Mouse (Mus musculus) kidney, embryonic 14.5 days (tissue): ENCODE results near the gene Iqgap2. TPM values are rescaled to one million over a fixed set of nuclear protein-coding genes. Genes with fewer than 3 reads are reported as not detected.

Source experiments
- ATAC-seq: fragments of 200-750 bp; cut with Nextera tagmentation; 2 replicates; pipeline ENCODE4 v1.8.0; 2017; ENCODE audit warnings: moderate number of reproducible peaks, mild to moderate bottlenecking, moderate TSS enrichment, moderate library complexity; ENCODE audit not compliant: low FRiP score, low TSS enrichment
- H3K27ac ChIP-seq: fragments of 300-500 bp; sonication (generic); 2 replicates; pipeline ENCODE4 v1.5.1; 2014; ENCODE audit warnings: low read depth, mild to moderate bottlenecking, low read length, moderate library complexity, mixed read lengths
- H3K27me3 ChIP-seq: fragments of 300-500 bp; sonication (generic); 2 replicates; pipeline ENCODE4 v1.6.1; 2014; ENCODE audit warnings: mild to moderate bottlenecking, low read length; ENCODE audit not compliant: control insufficient read depth, insufficient read depth
- H3K36me3 ChIP-seq: fragments of 300-500 bp; sonication (generic); 2 replicates; pipeline ENCODE4 v1.6.1; 2014; ENCODE audit warnings: low read length, mixed read lengths; ENCODE audit not compliant: control insufficient read depth, insufficient read depth
- H3K4me1 ChIP-seq: fragments of 300-500 bp; sonication (generic); 2 replicates; pipeline ENCODE4 v1.6.1; 2014; ENCODE audit warnings: low read length, mixed read lengths; ENCODE audit not compliant: control insufficient read depth, insufficient read depth
- H3K4me2 ChIP-seq: fragments of 300-500 bp; sonication (generic); replicated peaks from 2 replicates; pipeline ENCODE4 v1.6.1; 2014; ENCODE audit warnings: low read depth, mild to moderate bottlenecking, low read length
- H3K4me3 ChIP-seq: fragments of 300-500 bp; sonication (generic); 2 replicates; pipeline ENCODE4 v1.5.1; 2014; ENCODE audit warnings: mild to moderate bottlenecking, low read length
- H3K9ac ChIP-seq: fragments of 300-500 bp; sonication (generic); 2 replicates; pipeline ENCODE4 v1.6.1; 2014; ENCODE audit warnings: low read depth, mild to moderate bottlenecking, low read length, moderate library complexity
- H3K9me3 ChIP-seq: fragments of 300-500 bp; sonication (generic); 2 replicates; pipeline ENCODE4 v1.6.1; 2016; ENCODE audit warnings: low read length; ENCODE audit not compliant: control insufficient read depth
- WGBS: fragments of 180-500 bp; shearing (Covaris S2); extraction: QIAGEN DNeasy Blood & Tissue Kit; methylation state at CpG from one replicate; pipeline ENCODE4 v1.1.7; 2014; 5-methylcytosine and 5-hydroxymethylcytosine counted together
- polyA plus RNA-seq: library from polyadenylated mRNA; unstranded; fragments of >200 nt; fragmentation: Nextera tagmentation; extraction: Ambion mirVana; gene quantifications from 2 replicates; pipeline ENCODE4 v1.2.1, GENCODE M21; 2014

Gene Iqgap2
- polyA plus RNA-seq, 1 experiment from 2014 or later = 11.2 TPM

- no peak overlapping the region for H3K4me3 ChIP-seq
- 87% methylated on average over 11 of the region's 11 CpGs for WGBS
- no peak for ATAC-seq
- H3K27ac ChIP-seq = no peak overlapping the region
- no peaks in the 10 kb centered on the region for H3K36me3 ChIP-seq
- no peak overlapping the region for H3K4me2 ChIP-seq
- H3K4me1 ChIP-seq = peaks cover 6% of the 10 kb centered on the region; the same call in 1 of the 2 replicates
- H3K9ac ChIP-seq = no peak overlapping the region
- H3K9me3 ChIP-seq = no peaks in the 10 kb centered on the region
- H3K27me3 ChIP-seq = no peaks in the 10 kb centered on the region
These were observed 149.7 kb downstream of the Iqgap2 start for GRCm38 (mm10) chr13:95741813-95742689.

DNA sequence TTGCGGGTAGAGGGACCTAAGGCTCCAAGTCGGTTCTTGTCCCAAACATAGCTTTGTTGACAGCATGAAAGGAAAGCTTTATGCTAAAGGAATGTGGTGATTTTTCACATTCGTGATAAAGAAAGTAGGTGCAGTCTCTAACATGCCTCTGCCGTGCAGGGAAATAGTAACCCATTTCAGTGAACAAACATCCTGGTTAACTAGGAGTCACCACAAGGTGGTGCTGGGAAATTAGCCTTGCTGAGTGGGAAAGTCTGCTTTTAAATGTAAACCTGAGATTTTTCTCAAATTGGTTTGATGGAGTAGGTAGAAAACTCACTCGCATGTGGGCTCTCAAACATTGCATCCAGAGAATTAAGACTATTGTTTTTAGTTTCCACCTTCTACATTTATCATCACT is 152.1 kb downstream of the Iqgap2 start:
- no peaks in the 10 kb centered on the region for H3K27me3 ChIP-seq
- H3K36me3 ChIP-seq = no peaks in the 10 kb centered on the region
- no peak overlapping the region for H3K4me2 ChIP-seq
- H3K27ac ChIP-seq = no peak overlapping the region
- no peak for ATAC-seq
- H3K4me1 ChIP-seq = peaks cover 6% of the 10 kb centered on the region; the same call in 1 of the 2 replicates
- no peak overlapping the region for H3K4me3 ChIP-seq
- H3K9me3 ChIP-seq = no peaks in the 10 kb centered on the region
- WGBS = 74% methylated on average over 5 of the region's 5 CpGs
- no peak overlapping the region for H3K9ac ChIP-seq

DNA sequence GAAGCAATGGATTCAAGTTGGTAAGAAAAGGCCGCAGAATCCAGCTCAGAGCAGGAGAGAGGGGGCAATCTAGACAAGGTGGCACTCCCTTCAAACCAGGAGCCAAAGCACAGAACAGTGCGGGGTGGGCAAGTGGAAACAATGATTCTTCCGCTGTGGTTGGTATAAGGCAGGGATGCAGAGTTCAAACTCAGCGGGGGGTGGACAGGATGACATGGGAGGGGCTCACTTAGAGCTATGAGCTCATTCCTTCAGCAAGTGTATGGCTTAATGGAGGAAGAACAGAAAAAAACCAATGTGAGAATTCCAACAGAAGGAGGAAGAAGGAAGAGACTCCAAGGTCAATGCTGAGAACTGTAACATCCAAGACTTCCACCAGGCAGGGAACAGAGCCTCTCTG is 161.2 kb downstream of the Iqgap2 start:
- H3K9me3 ChIP-seq = no peaks in the 10 kb centered on the region
- no peak overlapping the region for H3K9ac ChIP-seq
- no peak overlapping the region for H3K4me3 ChIP-seq
- no peak overlapping the region for H3K27ac ChIP-seq
- no peak for ATAC-seq
- H3K36me3 ChIP-seq = no peaks in the 10 kb centered on the region
- H3K4me2 ChIP-seq = no peak overlapping the region
- 89% methylated on average over 4 of the region's 4 CpGs for WGBS
- H3K4me1 ChIP-seq = no peaks in the 10 kb centered on the region
- H3K27me3 ChIP-seq = no peaks in the 10 kb centered on the region

GRCm38 (mm10) chr13:95719320-95720232 is 172.1 kb downstream of the Iqgap2 start:
- Histone ChIP-seq H3K4me1 (no peaks in the 10 kb centered on the region), H3K27me3 (no peaks in the 10 kb centered on the region), H3K27ac (no peak overlapping the region), H3K4me2 (peak overlapping the region; percentile 36), H3K9ac (peak overlapping the region; percentile 12; the same call in 1 of the 2 replicates), H3K9me3 (no peaks in the 10 kb centered on the region), H3K4me3 (peak overlapping the region; percentile 12; the same call in 1 of the 2 replicates), H3K36me3 (no peaks in the 10 kb centered on the region)
- 61% methylated on average over 14 of the region's 14 CpGs for WGBS
- ATAC-seq = peak; percentile 55

DNA sequence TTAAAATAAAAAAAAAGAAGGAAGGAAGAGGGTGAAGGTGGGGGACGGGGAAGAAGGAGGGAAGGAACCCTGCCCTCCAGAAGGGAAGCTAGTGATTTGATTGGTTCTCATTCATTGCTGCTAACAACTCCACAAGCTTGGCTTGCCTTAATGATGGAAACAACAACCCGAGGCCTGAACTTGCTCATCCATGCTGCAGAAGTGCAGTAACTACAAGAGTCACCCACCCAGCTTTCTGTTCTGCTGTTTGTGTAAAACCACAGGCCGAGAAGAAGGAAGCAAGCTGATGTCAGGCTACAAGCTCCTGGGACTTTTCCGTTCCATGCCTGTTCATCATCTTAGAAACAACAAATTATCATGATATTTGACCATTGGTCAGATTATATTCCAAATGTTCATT is 176.4 kb downstream of the Iqgap2 start:
- Histone ChIP-seq H3K27me3 (no peaks in the 10 kb centered on the region), H3K27ac (no peak overlapping the region), H3K9ac (no peak overlapping the region), H3K4me2 (no peak overlapping the region), H3K36me3 (no peaks in the 10 kb centered on the region), H3K4me3 (no peak overlapping the region), H3K9me3 (no peaks in the 10 kb centered on the region), H3K4me1 (no peaks in the 10 kb centered on the region)
- ATAC-seq = no peak
- 75% methylated on average over 4 of the region's 4 CpGs for WGBS

GRCm38 (mm10) chr13:95714271-95714975 is 177.3 kb downstream of the Iqgap2 start:
- Histone ChIP-seq H3K36me3 (no peaks in the 10 kb centered on the region), H3K4me2 (no peak overlapping the region), H3K27ac (no peak overlapping the region), H3K9ac (no peak overlapping the region), H3K9me3 (no peaks in the 10 kb centered on the region), H3K4me3 (no peak overlapping the region), H3K4me1 (no peaks in the 10 kb centered on the region), H3K27me3 (no peaks in the 10 kb centered on the region)
- 72% methylated on average over 3 of the region's 3 CpGs for WGBS
- no peak for ATAC-seq

DNA sequence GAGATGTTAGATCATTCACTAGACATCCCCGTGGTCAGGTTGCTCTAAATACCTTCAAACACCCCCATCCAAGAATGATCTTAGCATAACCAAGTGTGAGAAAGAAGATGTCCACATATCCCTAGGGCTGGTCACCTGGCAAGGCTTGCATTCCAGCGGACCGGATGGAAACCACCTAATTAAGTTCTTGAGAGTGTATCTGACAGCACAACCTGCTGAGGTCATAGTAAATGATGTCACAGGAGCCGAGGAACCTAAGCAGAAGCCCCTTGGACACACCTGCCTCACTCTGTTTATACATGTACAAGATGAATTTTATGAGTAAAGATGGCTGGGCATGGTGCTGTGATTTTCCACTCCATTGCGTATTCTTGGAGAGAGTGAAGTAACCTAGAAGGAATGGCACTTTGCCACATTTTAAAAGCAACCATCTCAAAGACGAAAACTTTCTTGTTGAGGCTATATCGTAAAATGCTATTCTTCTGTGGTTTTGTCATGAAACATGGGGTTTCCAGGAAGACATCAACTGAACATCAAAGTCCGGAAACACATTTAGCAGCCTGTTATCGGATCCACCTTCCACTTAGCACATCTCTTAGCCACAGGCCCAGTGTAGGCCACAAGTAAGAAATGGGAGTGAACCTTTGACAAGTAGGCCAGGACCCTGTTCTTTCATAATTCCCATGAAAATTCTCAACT is 179.0 kb downstream of the Iqgap2 start:
- Histone ChIP-seq H3K4me3 (no peak overlapping the region), H3K4me2 (no peak overlapping the region), H3K27me3 (no peaks in the 10 kb centered on the region), H3K9me3 (no peaks in the 10 kb centered on the region), H3K9ac (no peak overlapping the region), H3K36me3 (no peaks in the 10 kb centered on the region), H3K27ac (no peak overlapping the region), H3K4me1 (no peaks in the 10 kb centered on the region)
- no peak for ATAC-seq
- 88% methylated on average over 9 of the region's 9 CpGs for WGBS

GRCm38 (mm10) chr13:95712054-95712453 is 179.7 kb downstream of the Iqgap2 start:
- Histone ChIP-seq H3K4me3 (no peak overlapping the region), H3K9me3 (no peaks in the 10 kb centered on the region), H3K4me1 (no peaks in the 10 kb centered on the region), H3K4me2 (no peak overlapping the region), H3K27ac (no peak overlapping the region), H3K9ac (no peak overlapping the region), H3K36me3 (no peaks in the 10 kb centered on the region), H3K27me3 (no peaks in the 10 kb centered on the region)
- no peak for ATAC-seq
